Mouse (Mus musculus) brain, embryonic 14.5 days (tissue): ENCODE measurements around the gene Hoxd3.

ENCODE experiments used
- CTCF ChIP-seq: fragments of 200-500 bp; IDR thresholded peaks from 2 replicates; pipeline ENCODE4 v1.5.1; 2012; ENCODE audit warnings: inconsistent platforms, mild to moderate bottlenecking, moderate library complexity, borderline replicate concordance; ENCODE audit not compliant: insufficient read depth, insufficient read length; ENCODE audit errors: extremely low read depth
- POLR2A ChIP-seq: fragments of 200-500 bp; IDR thresholded peaks from 2 replicates; pipeline ENCODE4 v1.6.1; 2012; ENCODE audit warnings: mild to moderate bottlenecking, inconsistent platforms, borderline replicate concordance; ENCODE audit not compliant: poor library complexity, insufficient read depth, insufficient read length, severe bottlenecking; ENCODE audit errors: extremely low read depth

GRCm38 (mm10) chr2:74725171-74725570 is 13.4 kb downstream of the Hoxd3 start:
- TF ChIP-seq CTCF = no peak
- TF ChIP-seq POLR2A = no peak
